Mouse (Mus musculus): ENCODE measurements around the gene Cgnl1. TPM values are rescaled to one million over a fixed set of nuclear protein-coding genes. Genes with fewer than 3 reads are reported as not detected.

The Cgnl1 gene
- total RNA-seq, 1 experiment from 2014 or later: 1.9 TPM

DNA sequence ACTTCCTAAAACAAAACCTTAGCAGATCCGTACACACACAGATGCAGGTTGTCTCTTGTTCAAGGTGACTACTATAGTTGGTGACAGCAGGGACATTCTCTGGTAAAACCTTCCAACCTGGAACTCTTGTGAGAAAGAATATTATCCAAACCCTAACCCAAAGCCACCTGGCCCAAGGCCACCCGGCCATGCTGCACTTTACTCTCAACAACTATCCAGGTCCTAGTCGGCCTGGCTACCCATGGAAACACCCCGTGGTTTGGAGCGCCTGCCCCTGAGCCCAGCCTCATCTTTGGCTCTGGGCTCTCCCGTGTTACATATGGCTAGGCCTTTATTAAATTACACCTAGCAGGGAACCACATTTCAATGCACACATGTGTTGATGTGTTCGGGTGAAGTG lies 35.5 kb downstream of the Cgnl1 start:
- no peak for ATAC-seq (replicated peaks; ENCODE audit: insufficient number of reproducible peaks, low FRiP score, low TSS enrichment, poor library complexity, severe bottlenecking)

DNA sequence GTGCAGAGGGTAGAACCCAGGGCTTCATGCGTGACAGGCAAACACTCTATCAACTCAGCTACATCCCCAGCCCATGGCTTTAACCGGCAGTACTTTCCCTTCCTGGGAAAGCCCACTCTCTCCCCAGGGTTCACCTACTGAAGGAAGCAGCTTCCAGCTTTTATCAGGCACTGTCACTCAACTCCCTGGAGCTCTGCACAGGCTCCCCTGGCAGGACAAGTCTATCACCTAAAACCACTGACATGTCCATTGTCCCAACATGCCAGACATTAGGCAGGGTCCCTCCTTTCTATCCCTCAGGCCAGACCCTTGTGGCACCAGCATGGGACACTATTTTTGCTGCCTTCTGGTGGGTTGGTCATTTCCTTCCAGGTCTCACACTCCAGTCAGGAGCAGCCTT lies 37.8 kb downstream of the Cgnl1 start:
- ATAC-seq (replicated peaks; ENCODE audit: insufficient number of reproducible peaks, low FRiP score, low TSS enrichment, poor library complexity, severe bottlenecking): no peak

DNA sequence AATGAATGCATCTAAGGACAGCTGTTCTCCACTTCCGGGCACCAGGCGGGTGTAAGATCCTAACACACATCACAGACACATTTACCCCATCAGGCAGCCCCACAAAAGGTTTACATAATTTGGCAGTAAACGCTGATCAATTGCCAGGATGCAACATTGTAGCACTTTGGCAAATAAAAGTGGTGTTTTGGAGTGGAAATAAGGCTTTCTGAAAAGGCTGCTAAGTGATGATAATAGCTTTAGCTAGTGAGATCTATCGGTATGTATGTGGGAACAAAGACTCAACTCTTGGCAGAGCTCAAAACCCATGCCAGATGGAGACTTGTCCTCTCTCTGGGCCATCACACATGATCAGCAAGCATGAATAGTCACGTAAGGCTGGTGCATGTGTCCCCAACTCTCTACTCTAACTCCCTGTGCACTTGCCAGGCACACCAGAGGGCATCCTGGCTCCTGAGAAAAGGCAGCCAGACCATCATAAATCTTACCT lies 42.5 kb downstream of the Cgnl1 start:
- no peak for ATAC-seq (replicated peaks; ENCODE audit: insufficient number of reproducible peaks, low FRiP score, low TSS enrichment, poor library complexity, severe bottlenecking)

DNA sequence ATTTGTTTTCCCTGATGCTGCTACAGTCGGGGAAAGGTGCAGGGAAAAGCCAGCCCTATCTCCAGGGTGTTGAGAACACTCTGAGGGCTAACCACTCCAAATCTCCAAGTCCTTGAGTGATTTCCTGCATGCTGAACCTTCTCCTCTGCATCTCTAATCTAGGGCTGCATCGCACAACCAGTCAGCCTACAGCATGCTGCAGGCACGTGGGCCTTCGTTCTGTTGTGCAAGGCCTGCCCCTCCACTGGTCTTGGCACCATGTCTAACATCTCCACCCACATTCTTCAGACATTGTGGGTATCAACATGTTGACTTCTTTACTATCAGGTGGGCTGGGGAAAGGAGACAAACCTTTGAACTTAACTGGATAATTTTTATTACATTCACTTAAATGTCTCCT lies 44.2 kb downstream of the Cgnl1 start:
- no peak for ATAC-seq (replicated peaks; ENCODE audit: insufficient number of reproducible peaks, low FRiP score, low TSS enrichment, poor library complexity, severe bottlenecking)

DNA sequence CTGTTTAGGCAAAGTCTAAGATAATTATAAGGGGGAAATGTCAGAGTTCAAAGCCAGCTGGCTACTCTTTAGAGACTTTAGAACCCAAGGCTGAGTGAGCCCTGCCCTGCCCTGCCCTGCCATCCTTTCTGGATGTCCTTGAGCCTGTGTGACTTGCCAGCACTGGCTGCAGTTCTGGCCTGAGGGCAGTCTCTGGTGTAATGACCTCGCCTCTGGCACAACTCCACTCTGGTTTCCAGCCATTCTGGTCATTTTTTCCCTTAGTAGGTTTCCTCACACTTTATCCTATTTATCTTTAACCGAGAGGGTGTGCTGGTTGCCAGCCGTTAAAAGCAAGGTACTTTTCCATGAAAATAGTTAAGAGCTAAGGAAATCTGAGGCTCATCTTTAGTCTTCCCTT lies 45.3 kb downstream of the Cgnl1 start:
- ATAC-seq (replicated peaks; ENCODE audit: insufficient number of reproducible peaks, low FRiP score, low TSS enrichment, poor library complexity, severe bottlenecking): no peak

DNA sequence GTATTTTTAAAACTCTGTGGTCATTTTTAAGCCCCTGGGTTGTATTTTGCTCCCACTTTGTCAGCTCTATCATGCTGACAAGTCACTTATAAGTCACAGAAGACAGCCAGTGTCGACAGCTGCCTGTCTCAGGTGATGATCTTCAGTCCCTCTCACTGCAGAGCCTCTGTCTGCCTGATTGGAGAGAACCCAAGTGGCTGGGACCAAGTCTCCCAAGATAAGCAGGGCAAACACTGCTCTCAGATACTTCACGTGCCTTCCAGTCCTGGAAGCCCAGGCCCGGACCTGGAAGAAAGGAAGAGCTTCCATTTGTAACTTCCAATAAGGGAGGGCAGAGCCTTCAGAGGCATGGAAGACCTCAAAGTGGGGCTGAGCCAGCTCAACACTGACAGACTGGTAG lies 49.0 kb downstream of the Cgnl1 start:
- no peak for ATAC-seq (replicated peaks; ENCODE audit: insufficient number of reproducible peaks, low FRiP score, low TSS enrichment, poor library complexity, severe bottlenecking)

DNA sequence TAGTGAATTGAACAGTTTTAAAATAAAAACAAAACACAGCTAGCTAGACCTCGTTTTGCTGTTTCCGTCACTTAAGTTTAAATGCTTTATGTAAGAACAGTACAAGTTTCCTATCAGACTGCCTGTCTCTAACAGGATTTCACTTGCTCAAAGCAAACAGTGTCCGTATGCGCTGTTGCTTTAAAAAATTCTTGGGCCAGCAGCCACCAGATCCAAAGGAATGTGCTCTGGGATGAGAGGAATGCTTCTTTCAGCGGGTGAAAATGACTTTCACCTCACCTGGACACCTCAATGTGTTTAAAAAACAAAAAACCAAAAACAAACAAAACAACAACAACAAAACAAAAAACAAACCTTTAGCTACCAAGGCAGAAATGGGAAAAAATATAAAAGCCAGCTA lies 54.4 kb downstream of the Cgnl1 start:
- ATAC-seq (replicated peaks; ENCODE audit: insufficient number of reproducible peaks, low FRiP score, low TSS enrichment, poor library complexity, severe bottlenecking): no peak

DNA sequence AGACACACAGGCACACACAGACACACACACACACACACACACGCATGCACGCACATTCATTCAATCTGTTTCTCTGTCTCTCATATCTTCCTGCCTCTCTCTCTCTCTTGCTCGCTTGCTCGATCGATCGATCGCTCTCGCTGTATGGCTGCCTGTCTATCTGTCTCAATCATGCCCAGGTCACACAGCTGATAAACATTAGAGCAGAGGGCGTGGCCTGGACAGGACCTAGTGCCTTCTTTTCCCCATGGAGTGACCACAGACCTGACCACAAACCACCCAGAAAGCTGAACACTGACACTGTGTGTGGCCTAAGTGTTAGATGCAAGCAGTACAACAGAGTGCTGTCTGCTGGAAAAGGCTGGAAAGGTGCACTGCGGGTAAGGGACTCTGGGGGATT lies 60.6 kb downstream of the Cgnl1 start:
- ATAC-seq (replicated peaks; ENCODE audit: insufficient number of reproducible peaks, low FRiP score, low TSS enrichment, poor library complexity, severe bottlenecking): no peak

DNA sequence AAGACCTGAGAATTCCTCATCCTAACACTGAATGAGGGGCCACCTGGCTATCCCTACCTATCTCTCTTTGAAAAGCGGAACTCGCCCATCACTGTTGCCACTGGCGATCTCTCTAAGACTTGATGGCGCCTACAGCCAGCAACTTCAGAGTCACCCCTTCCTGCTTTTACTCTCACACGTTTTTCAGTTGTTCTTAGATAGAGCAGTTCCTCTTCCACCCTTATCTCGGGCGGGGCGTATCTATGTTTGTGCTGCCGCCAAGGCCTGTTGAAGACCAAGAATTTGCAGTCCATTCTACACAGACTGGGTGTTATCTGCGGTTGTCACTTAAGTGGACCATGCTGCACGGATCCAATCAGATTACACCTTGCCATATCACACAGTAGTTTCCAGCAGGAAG lies 62.2 kb downstream of the Cgnl1 start:
- no peak for ATAC-seq (replicated peaks; ENCODE audit: insufficient number of reproducible peaks, low FRiP score, low TSS enrichment, poor library complexity, severe bottlenecking)

DNA sequence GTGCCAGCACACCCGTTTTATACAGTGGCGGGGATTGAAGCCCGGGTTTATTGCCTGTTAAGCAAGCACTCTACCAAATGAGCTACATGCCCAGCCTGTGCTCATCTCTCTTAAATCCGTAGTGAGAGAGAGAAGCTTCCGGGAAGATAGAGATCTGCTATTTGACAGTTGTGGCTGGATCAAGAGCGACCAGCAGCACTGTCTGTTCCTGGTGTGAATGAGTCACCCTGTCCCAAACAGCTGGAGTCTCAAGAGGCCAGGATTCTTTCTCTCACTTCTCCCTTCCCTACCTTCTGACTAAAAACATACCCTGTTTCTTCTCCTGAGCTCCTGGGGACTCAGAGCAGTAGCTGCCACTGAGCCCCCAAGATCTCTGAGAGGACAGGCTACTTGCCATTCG lies 63.4 kb downstream of the Cgnl1 start:
- ATAC-seq (replicated peaks; ENCODE audit: insufficient number of reproducible peaks, low FRiP score, low TSS enrichment, poor library complexity, severe bottlenecking): no peak

DNA sequence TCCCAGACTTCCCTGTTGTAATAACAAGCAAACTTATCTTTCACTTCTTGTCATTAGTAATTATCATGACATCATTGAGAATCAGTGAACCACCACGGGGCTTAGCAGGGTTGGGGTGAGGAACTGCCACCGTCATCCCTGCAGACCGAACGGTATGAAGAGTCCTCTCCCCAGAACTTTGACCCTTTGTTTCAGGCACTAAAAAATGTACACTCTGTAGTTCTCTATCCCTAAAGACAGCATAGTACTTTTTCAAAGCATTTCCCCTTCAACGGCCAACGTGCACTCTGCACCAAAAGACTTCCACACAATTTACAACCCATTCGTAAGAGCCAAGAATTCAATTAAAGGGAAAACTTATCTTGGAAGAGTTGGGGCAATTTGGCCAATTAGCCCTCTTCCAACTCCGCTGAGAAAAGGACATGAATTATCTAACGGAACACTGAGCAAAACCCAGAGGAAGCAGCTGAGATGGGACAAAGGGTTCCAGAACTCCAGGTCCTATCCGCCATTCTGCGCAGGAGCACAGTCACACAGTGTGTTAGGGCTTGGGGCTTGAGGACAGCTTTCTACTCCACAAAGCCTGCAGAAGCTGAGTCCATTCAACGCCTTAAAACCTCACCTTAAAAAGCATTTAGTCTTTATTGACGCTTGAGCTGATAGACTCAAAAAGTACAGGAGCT lies 66.9 kb downstream of the Cgnl1 start:
- ATAC-seq (replicated peaks; ENCODE audit: insufficient number of reproducible peaks, low FRiP score, low TSS enrichment, poor library complexity, severe bottlenecking): no peak

DNA sequence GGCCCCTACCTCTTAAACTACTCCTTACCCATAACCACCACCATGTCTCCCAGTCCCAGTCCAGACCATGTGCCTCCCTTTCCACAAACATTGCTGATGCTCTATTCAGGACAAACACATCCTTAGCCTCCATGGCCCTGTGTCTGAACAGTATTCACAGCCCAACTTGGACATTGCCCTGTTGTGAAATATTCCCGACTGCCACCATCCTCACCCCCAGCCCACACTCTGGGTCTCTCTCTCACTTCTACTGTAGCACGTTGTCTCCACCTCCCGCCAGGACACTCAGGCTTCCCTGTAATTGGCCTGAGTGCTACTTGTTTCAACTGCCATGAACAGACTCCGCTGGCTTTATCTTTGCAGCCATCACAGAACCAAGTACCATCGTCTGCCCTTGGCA lies 72.3 kb downstream of the Cgnl1 start:
- ATAC-seq (replicated peaks; ENCODE audit: insufficient number of reproducible peaks, low FRiP score, low TSS enrichment, poor library complexity, severe bottlenecking): no peak

DNA sequence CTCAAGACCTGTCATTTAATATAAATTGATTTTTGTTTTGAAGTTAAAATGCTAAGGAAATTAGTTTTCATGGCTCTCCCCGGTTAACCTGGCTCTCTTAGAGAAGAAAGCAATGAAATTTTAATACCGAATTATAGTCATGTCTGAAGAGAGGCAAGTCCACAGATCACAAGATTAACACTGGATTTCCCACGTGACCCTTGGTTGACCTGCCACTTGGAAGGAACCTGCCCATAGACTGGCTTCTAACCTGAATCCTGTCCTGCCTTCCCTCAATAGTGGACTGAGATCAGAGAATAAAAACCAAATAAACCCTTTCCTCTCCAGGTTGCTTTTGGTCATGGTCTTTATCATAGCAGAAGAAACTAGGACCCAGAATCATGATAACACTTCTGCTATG lies 73.3 kb downstream of the Cgnl1 start:
- no peak for ATAC-seq (replicated peaks; ENCODE audit: insufficient number of reproducible peaks, low FRiP score, low TSS enrichment, poor library complexity, severe bottlenecking)

DNA sequence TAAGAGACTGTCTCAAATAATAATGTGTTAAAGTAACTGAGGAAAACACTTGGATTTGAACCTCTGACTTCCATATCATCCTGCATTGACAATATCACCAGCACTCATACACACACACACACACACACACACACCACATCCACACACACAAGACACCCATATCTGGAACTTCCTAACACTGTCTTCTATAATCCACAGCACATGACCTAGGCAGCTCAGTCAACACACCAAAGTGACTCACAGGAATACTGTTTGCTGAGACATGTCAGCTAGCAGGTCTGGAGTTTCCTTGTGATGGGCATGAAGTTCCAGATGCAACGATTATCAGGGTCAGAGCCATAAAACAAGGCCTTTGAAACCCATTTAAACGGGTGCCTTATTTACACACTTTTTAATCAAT lies 74.2 kb downstream of the Cgnl1 start:
- ATAC-seq (replicated peaks; ENCODE audit: insufficient number of reproducible peaks, low FRiP score, low TSS enrichment, poor library complexity, severe bottlenecking): no peak

DNA sequence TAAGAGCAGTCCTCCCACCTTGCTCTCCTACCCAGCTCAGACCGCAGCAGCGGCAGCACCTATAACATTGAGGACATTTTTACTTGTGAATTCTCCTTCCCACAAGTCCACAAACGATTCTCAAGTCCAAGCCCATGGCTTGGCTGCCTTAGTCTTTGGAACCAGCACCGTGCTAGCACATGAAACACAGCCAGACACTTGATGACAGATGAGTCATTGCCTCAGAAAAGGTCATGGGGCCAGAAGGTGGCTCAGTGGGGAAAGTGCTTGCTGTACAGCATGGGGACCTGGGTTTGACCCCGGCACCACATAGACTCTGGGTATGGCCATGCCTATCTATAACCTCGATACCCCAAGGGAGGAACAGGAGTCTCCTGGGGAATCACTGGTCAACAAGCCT lies 74.6 kb downstream of the Cgnl1 start:
- no peak for ATAC-seq (replicated peaks; ENCODE audit: insufficient number of reproducible peaks, low FRiP score, low TSS enrichment, poor library complexity, severe bottlenecking)

DNA sequence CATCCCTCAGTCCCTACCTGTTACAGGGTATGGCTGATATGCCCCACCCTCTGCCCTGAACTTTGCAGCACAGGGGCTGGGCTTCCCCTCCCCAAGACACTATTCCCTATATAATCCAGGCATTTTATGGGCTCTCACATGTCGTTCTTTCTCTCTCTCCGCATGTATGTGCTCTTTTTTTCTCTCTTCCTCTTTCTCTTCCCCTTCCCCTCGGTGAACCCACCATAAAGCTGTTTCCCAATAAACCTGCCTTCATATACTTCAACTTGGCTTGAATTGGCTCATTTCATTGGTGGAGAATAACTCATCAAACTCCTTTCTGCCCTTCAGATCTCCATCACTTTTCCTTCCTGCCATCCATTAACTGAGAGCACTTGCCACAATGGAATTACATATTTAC lies 76.3 kb downstream of the Cgnl1 start:
- ATAC-seq (replicated peaks; ENCODE audit: insufficient number of reproducible peaks, low FRiP score, low TSS enrichment, poor library complexity, severe bottlenecking): no peak

DNA sequence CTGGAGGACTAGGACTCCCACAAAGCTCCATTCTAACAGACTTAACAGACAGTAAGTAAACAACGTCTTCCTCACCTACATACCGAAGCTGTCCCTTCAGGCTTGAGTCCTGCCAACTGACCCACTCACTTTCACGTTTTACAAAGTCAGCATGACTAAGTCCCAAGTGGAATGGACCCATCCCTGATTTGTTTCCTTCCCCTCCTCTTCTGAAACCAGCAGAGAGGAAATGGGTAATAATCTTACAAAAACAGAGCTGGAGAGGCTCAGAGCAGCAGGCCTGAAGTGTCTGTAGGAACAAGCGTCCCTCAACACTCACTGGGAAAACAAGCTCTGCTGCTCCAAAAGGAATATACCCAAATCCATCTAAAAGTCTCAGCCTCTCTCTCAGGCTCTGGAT lies 77.2 kb downstream of the Cgnl1 start:
- no peak for ATAC-seq (replicated peaks; ENCODE audit: insufficient number of reproducible peaks, low FRiP score, low TSS enrichment, poor library complexity, severe bottlenecking)

DNA sequence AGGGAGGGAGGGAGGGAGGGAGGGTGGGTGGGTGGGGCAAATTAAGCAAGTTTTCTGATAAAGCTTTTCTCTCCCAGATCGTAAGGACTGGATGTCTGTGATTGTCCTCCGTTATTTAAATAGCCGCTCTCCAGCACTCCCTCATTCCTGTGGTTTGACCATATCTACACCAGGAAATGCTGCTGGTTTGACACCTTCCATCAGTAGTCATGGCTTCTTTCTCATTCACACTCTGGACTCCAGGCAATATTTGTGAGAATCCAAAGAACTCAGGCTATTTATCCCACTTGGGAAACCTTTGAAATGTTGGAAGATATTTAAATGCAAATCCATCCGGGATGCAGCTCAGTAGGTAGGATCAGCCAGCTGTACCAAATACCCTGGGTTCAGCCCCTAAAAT lies 77.6 kb downstream of the Cgnl1 start:
- ATAC-seq (replicated peaks; ENCODE audit: insufficient number of reproducible peaks, low FRiP score, low TSS enrichment, poor library complexity, severe bottlenecking): no peak

DNA sequence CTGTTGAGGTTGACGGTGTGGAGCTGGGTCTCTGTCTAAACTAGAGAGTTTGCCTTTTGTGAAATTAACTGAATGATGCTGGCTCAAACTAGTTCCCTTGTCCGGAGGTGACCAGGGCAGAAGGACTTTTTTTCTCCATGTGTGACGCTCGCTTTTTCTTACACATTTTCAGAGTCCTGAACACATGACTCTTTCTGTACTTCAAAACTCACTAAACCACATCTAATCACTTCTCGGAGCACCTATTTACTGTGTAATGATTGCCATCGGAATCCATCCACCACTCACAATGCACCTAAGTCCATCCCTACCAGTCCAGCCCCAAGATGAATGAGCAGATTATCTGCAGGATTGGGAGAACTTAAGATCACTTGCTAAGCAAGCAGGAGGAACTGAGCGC lies 79.2 kb downstream of the Cgnl1 start:
- no peak for ATAC-seq (replicated peaks; ENCODE audit: insufficient number of reproducible peaks, low FRiP score, low TSS enrichment, poor library complexity, severe bottlenecking)

DNA sequence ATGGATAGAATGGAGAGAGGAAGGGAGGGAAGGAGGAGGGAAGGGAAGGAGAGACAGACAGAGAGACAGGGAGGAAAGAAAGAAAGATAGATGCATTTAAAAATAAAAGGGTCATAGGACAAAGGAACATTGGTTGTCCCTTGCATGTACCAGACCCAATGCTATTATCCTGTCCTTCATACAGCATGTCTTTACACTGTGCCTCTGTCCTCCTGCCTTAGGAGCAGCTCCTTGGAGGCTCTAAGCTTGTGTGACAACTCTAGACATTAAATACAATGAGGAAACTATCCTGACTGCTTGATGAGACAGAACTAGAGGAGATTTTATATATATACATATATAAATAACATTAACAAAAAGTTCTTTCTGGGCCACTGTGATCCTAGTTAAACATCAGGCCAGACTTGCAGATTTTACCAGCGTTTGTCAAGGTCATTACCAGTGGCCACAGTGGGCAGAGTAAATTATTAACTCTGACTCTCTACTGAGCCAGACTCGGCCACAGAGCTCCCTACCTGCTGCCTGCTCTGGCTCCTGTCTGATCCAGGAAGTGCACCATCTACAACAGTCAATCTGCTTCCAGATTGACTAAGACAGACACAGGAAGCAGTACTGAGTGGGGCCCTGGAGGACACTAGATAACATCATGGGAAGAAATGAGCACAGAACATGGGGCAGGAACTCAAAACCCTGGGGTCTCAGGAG lies 81.9 kb downstream of the Cgnl1 start:
- no peak for ATAC-seq (replicated peaks; ENCODE audit: insufficient number of reproducible peaks, low FRiP score, low TSS enrichment, poor library complexity, severe bottlenecking)

DNA sequence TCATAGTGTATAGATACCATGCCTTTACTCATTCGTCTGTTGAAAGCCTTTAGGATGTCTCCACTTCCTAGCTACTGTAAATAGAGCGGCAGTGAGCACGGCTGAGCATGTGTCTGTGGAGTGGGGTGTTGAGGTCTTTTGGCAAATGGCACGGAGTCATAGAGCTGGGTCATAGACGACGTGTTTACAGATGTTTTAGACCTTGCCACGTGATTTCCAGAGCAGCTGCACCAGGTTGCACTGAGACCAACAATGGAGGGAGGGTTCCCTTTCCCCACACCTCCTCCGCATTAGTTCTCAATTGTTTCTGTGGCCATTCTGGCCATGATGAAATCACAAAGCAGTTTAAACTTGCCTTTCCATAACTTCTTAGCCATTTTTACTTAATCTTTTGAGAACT lies 84.9 kb downstream of the Cgnl1 start:
- ATAC-seq (replicated peaks; ENCODE audit: insufficient number of reproducible peaks, low FRiP score, low TSS enrichment, poor library complexity, severe bottlenecking): no peak
